Mouse (Mus musculus) MEL (cell line): ENCODE measurements at regions not wholly inside any gene's neighbourhood (a gene's known extent, or its start where the extent isn't known, plus 50 kb on each side); places are given as distances from the start of the nearest gene placed in this dataset.

ENCODE experiments used
- DNase-seq: peaks from one replicate; pipeline ENCODE4 v3.0.0; 2011; ENCODE audit warnings: low read depth, low spot score
- H3K27ac ChIP-seq: 2 replicates; pipeline ENCODE4 v1.5.1; 2012; ENCODE audit warnings: low read depth, mild to moderate bottlenecking, control low read depth, low read length, moderate library complexity; ENCODE audit not compliant: control insufficient read depth
- H3K27me3 ChIP-seq, 2 experiments: fragments of 150-350 bp in 1 of 2; sonication (generic) in 1 of 2; 2 replicates each; pipeline ENCODE4 v1.6.1; 2012; ENCODE audit warnings: low read length in 2 of 2, mild to moderate bottlenecking in 2 of 2, improper control_type of control experiment in 1 of 2, moderate library complexity in 1 of 2; ENCODE audit not compliant: insufficient read depth in 2 of 2, control insufficient read depth in 1 of 2
- H3K36me3 ChIP-seq, 2 experiments: 2 replicates each; pipeline ENCODE4 v1.6.1; 2012 to 2014; ENCODE audit warnings: low read length in 2 of 2, improper control_type of control experiment in 1 of 2, inconsistent platforms in 1 of 2, mild to moderate bottlenecking in 1 of 2; ENCODE audit not compliant: insufficient read depth in 2 of 2, control insufficient read depth in 1 of 2
- H3K4me1 ChIP-seq, 2 experiments: fragments of 150-350 bp in 1 of 2; sonication (generic) in 1 of 2; 2 replicates each; pipeline ENCODE4 v1.6.1; 2012; ENCODE audit warnings: low read length in 2 of 2, improper control_type of control experiment in 1 of 2, mild to moderate bottlenecking in 1 of 2; ENCODE audit not compliant: insufficient read depth in 2 of 2, control insufficient read depth in 1 of 2
- H3K4me3 ChIP-seq, 2 experiments: fragments of 150-350 bp in 1 of 2; sonication (generic) in 1 of 2; 2 replicates each; pipeline ENCODE4 v1.5.1; 2012; ENCODE audit warnings: low read depth in 2 of 2, low read length in 2 of 2, mild to moderate bottlenecking in 2 of 2, moderate library complexity in 2 of 2, control low read depth in 1 of 2, improper control_type of control experiment in 1 of 2; ENCODE audit not compliant: control insufficient read depth in 1 of 2, insufficient read depth in 1 of 2
- H3K79me2 ChIP-seq: 2 replicates; pipeline ENCODE4 v1.6.1; 2012; ENCODE audit warnings: mild to moderate bottlenecking, low read length, moderate library complexity; ENCODE audit not compliant: control insufficient read depth, poor library complexity, insufficient read depth
- H3K9ac ChIP-seq: 2 replicates; pipeline ENCODE4 v1.6.1; 2012; ENCODE audit warnings: low read depth, mild to moderate bottlenecking, control low read depth, low read length, moderate library complexity; ENCODE audit not compliant: control insufficient read depth, poor library complexity, severe bottlenecking
- H3K9me3 ChIP-seq: fragments of 150-350 bp; sonication (generic); replicated peaks from 2 replicates; pipeline ENCODE4 v1.6.1; 2012; ENCODE audit warnings: mild to moderate bottlenecking, low read length, improper control_type of control experiment, moderate library complexity; ENCODE audit not compliant: insufficient read depth
- CHD2 ChIP-seq: IDR thresholded peaks from 2 replicates; pipeline ENCODE4 v1.6.1; 2011; ENCODE audit warnings: low read length, improper control_type of control experiment
- ELF1 ChIP-seq: IDR thresholded peaks from 2 replicates; pipeline ENCODE4 v1.6.1; 2014; ENCODE audit warnings: low read depth, mild to moderate bottlenecking, inconsistent platforms, low read length, improper control_type of control experiment, moderate library complexity
- ETS1 ChIP-seq: IDR thresholded peaks from 2 replicates; pipeline ENCODE4 v1.6.1; 2012; ENCODE audit warnings: low read depth, mild to moderate bottlenecking, inconsistent platforms, low read length, improper control_type of control experiment, moderate library complexity
- GABPA ChIP-seq: IDR thresholded peaks from 2 replicates; pipeline ENCODE4 v1.6.1; 2012; ENCODE audit warnings: low read depth, mild to moderate bottlenecking, inconsistent platforms, low read length, improper control_type of control experiment, moderate library complexity
- MAFK ChIP-seq: IDR thresholded peaks from 2 replicates; pipeline ENCODE4 v1.6.1; 2011; ENCODE audit warnings: low read depth, mild to moderate bottlenecking, low read length, improper control_type of control experiment, borderline replicate concordance
- MXI1 ChIP-seq: IDR thresholded peaks from 2 replicates; pipeline ENCODE4 v1.6.1; 2011; ENCODE audit warnings: mild to moderate bottlenecking, low read depth, low read length, improper control_type of control experiment
- MYB ChIP-seq: IDR thresholded peaks from 2 replicates; pipeline ENCODE4 v1.6.1; 2011; ENCODE audit warnings: mild to moderate bottlenecking, low read depth, low read length, improper control_type of control experiment
- MYC ChIP-seq: IDR thresholded peaks from 2 replicates; pipeline ENCODE4 v1.6.1; 2011; ENCODE audit warnings: low read depth, mild to moderate bottlenecking, low read length, improper control_type of control experiment, moderate library complexity
- POLR2A ChIP-seq, 2 experiments: IDR thresholded peaks; 2 replicates each; pipeline ENCODE4 v1.6.1; 2011 to 2012; ENCODE audit warnings: low read length in 2 of 2, mild to moderate bottlenecking in 2 of 2, control low read depth in 1 of 2, improper control_type of control experiment in 1 of 2, low read depth in 1 of 2, moderate library complexity in 1 of 2; ENCODE audit not compliant: control insufficient read depth in 1 of 2, insufficient read depth in 1 of 2, poor library complexity in 1 of 2
- POLR2AphosphoS2 ChIP-seq: IDR thresholded peaks from 2 replicates; pipeline ENCODE4 v1.6.1; 2011; ENCODE audit warnings: low read length, improper control_type of control experiment
- POLR2AphosphoS5 ChIP-seq: IDR thresholded peaks from 2 replicates; pipeline ENCODE4 v1.6.1; 2012; ENCODE audit warnings: low read depth, borderline replicate concordance, mild to moderate bottlenecking, inconsistent platforms, low read length, moderate library complexity, mixed read lengths
- TAL1 ChIP-seq: IDR thresholded peaks from 2 replicates; pipeline ENCODE4 v1.6.1; 2012; ENCODE audit warnings: mild to moderate bottlenecking, inconsistent platforms, low read length, moderate library complexity, mixed read lengths
- TCF12 ChIP-seq: IDR thresholded peaks from 2 replicates; pipeline ENCODE4 v1.6.1; 2014; ENCODE audit warnings: low read depth, mild to moderate bottlenecking, inconsistent platforms, low read length, improper control_type of control experiment, moderate library complexity
- UBTF ChIP-seq: IDR thresholded peaks from 2 replicates; pipeline ENCODE4 v1.6.1; 2012; ENCODE audit warnings: low read depth, mild to moderate bottlenecking, inconsistent platforms, low read length, improper control_type of control experiment, moderate library complexity, borderline replicate concordance; ENCODE audit not compliant: insufficient read depth
- ZKSCAN1 ChIP-seq: IDR thresholded peaks from 2 replicates; pipeline ENCODE4 v1.6.1; 2012; ENCODE audit warnings: low read depth, mild to moderate bottlenecking, inconsistent platforms, low read length, improper control_type of control experiment, moderate library complexity
- ZMIZ1 ChIP-seq: IDR thresholded peaks from 2 replicates; pipeline ENCODE4 v1.6.1; 2012; ENCODE audit warnings: low read depth, mild to moderate bottlenecking, inconsistent platforms, low read length, improper control_type of control experiment, moderate library complexity

DNA sequence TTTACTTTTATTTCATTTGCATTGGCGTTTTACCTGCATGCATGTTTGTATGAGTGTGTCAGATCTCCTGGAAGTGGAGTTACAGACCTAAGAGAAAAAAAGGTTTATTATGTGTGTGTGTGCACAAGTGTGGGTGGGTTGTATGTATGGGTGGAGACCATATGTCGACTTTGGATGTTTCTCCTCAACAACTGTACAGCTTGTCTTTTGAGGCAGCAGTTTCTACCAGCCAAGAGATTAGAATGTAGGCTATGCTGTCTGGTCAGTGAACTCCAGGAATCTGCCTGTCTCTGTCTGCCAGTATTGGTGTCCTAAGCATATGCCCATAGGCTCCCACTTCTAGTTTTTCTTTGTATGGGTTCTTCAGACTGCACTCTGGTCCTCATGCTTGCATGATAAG is 192.3 kb upstream of the Slc30a5 start:
- no peak for TF ChIP-seq MYC
- no peak for TF ChIP-seq ZKSCAN1
- TF ChIP-seq TAL1 = no peak
- no peak for TF ChIP-seq MYB
- TF ChIP-seq POLR2AphosphoS2 = no peak
- TF ChIP-seq, all 39 proteins: peak for 0
- DNase-seq = no peak
- Histone ChIP-seq H3K79me2 (no peaks in the 10 kb centered on the region), H3K4me1 (no peaks in the 10 kb centered on the region), H3K36me3 (no peaks in the 10 kb centered on the region), H3K9me3 (no peaks in the 10 kb centered on the region), H3K27me3 (peaks cover 0 to 1% of the 10 kb centered on the region in 2 experiments; a peak in 1 of 4 replicates), H3K4me3 (no peak overlapping the region), H3K27ac (no peak overlapping the region), H3K9ac (no peak overlapping the region)

DNA sequence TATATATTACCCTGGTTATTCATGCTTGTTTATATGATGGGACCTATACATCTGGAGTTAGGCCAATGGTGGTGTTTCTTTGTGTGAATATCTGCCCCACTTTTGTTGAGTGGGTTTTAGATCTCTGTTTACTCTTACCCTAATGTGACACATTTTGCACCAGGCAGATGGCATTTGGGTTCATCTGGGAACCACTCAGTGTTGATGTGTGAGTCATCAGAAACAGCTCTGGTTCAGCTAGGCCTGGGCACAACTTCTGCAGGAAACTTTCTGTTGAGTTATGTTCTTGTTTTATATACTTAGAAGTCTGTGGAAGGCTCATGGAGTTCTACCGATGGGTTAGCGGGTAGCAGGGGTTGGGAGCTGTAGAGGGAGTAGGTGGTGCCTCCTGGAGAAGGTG is 191.7 kb upstream of the Slc30a5 start:
- Histone ChIP-seq H3K9ac (no peak overlapping the region), H3K79me2 (no peaks in the 10 kb centered on the region), H3K36me3 (no peaks in the 10 kb centered on the region), H3K4me1 (no peaks in the 10 kb centered on the region), H3K9me3 (no peaks in the 10 kb centered on the region), H3K27me3 (peaks cover 0 to 1% of the 10 kb centered on the region in 2 experiments; a peak in 1 of 4 replicates), H3K27ac (no peak overlapping the region), H3K4me3 (no peak overlapping the region)
- no peak for DNase-seq
- TF ChIP-seq MAFK = no peak

DNA sequence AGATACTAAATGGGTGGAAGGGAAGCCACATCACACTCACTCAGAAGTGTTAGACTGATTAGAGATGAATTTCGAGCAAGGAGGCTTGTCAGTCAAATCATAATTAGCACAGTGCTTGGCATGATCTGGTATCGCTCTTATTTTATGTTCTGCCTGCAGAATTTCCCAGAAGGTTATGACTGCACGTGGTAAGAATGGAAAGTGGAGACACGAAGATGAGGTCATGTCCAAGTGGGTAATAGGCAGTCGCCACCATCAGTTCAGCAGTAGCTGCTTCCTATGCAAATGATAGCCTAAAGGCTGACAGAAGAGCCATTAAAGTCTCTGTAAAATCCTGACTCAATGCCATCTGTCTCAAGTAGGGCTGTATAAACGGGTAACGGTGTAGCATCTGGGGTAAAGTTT is 186.0 kb upstream of the Slc30a5 start:
- Histone ChIP-seq H3K27ac (no peak overlapping the region), H3K79me2 (no peaks in the 10 kb centered on the region), H3K4me1 (no peaks in the 10 kb centered on the region)
- no peak for DNase-seq
- no peak for TF ChIP-seq UBTF
- TF ChIP-seq POLR2AphosphoS5 = no peak
- TF ChIP-seq POLR2A (IDR thresholded peaks at IDR 0.05; ENCODE audit: control insufficient read depth in 1 of 2, insufficient read depth in 1 of 2, low read depth in 1 of 2, low read length in 2 of 2, poor library complexity in 1 of 2) = no peak
- TF ChIP-seq TCF12 = no peak
- TF ChIP-seq ZMIZ1 = no peak
- no peak for TF ChIP-seq ZKSCAN1
- no peak for TF ChIP-seq ETS1
- no peak for TF ChIP-seq GABPA
- TF ChIP-seq ELF1 = no peak
- no peak for TF ChIP-seq MXI1
- no peak for TF ChIP-seq CHD2
- TF ChIP-seq, all 39 proteins: peak for 0
- H3K4me3 ChIP-seq = no peak overlapping the region
- no peak overlapping the region for H3K9ac ChIP-seq
- no peaks in the 10 kb centered on the region for H3K36me3 ChIP-seq
- H3K27me3 ChIP-seq = peaks cover 2 to 4% of the 10 kb centered on the region in 2 experiments; a peak in 3 of 4 replicates
- no peaks in the 10 kb centered on the region for H3K9me3 ChIP-seq
